Mouse (Mus musculus) skeletal muscle tissue, adult 2 months (tissue): ENCODE data around the gene Wdr93.
A peak's percentile ranks its signal among the peaks of the same experiment; 100 is the strongest.

Source experiments
- DNase-seq: peaks from one replicate; pipeline ENCODE4 v3.0.0-alpha.2; 2012; ENCODE audit warnings: low read depth, low spot score

Wdr93 gene

GRCm38 (mm10) chr7:79742659-79743536 lies at the start of gene Wdr93, which contains the start of gene Pex11a:
TSS of gene Wdr93 (plus strand) at chr7:79743163.
TSS of gene Pex11a (minus strand) at chr7:79743131.
- DNase-seq, result peak; percentile 76

GRCm38 (mm10) chr7:79696495-79696894 lies 46.5 kb upstream of the Wdr93 start:
- DNase-seq, result no peak

- no peak for DNase-seq
Observed at GRCm38 (mm10) chr7:79702755-79703154, 40.2 kb upstream of the Wdr93 start.

- DNase-seq, result no peak
Observed at GRCm38 (mm10) chr7:79705210-79705609, 37.8 kb upstream of the Wdr93 start.

- no peak for DNase-seq
Observed at GRCm38 (mm10) chr7:79710130-79710607, 32.8 kb upstream of the Wdr93 start.

- no peak for DNase-seq
Observed at GRCm38 (mm10) chr7:79710831-79711230, 32.1 kb upstream of the Wdr93 start.

GRCm38 (mm10) chr7:79715187-79715981 lies 27.6 kb upstream of the Wdr93 start, which contains the start of gene Kif7:
TSS of gene Kif7 (minus strand) at chr7:79715720.
- no peak for DNase-seq

GRCm38 (mm10) chr7:79721386-79721977 lies 21.5 kb upstream of the Wdr93 start:
- DNase-seq, result no peak

GRCm38 (mm10) chr7:79727091-79727490 lies 15.9 kb upstream of the Wdr93 start:
- DNase-seq, result no peak

GRCm38 (mm10) chr7:79728219-79728618 lies 14.7 kb upstream of the Wdr93 start:
- no peak for DNase-seq

GRCm38 (mm10) chr7:79729169-79729568 lies 13.8 kb upstream of the Wdr93 start:
- DNase-seq, result no peak

- DNase-seq, result no peak
Observed at GRCm38 (mm10) chr7:79729743-79730370, 13.1 kb upstream of the Wdr93 start.

GRCm38 (mm10) chr7:79731438-79731837 lies 11.5 kb upstream of the Wdr93 start:
- no peak for DNase-seq

GRCm38 (mm10) chr7:79732622-79733021 lies 10.3 kb upstream of the Wdr93 start, which contains the start of gene Plin1:
TSS of gene Plin1 (minus strand) at chr7:79732903.
- DNase-seq, result no peak

GRCm38 (mm10) chr7:79734563-79734962 lies 8.4 kb upstream of the Wdr93 start:
- DNase-seq, result peak; percentile 57

GRCm38 (mm10) chr7:79736511-79736910 lies 6.5 kb upstream of the Wdr93 start:
- no peak for DNase-seq

- no peak for DNase-seq
Observed at GRCm38 (mm10) chr7:79738913-79739312, 4.0 kb upstream of the Wdr93 start.

- no peak for DNase-seq
Observed at GRCm38 (mm10) chr7:79740279-79740678, 2.7 kb upstream of the Wdr93 start.

- DNase-seq, result no peak
Observed at GRCm38 (mm10) chr7:79742277-79742658, 695 bp upstream of the Wdr93 start.

GRCm38 (mm10) chr7:79744051-79744450 lies 1.1 kb downstream of the Wdr93 start:
- no peak for DNase-seq

- no peak for DNase-seq
Observed at GRCm38 (mm10) chr7:79744585-79744984, 1.6 kb downstream of the Wdr93 start.
